Mouse (Mus musculus): ENCODE measurements around the gene Pnp2. TPM values are rescaled to one million over a fixed set of nuclear protein-coding genes. Genes with fewer than 3 reads are reported as not detected.

Gene Pnp2
- polyA plus RNA-seq (2017; shearing (Covaris generic)), result 1 to 10 TPM; 1.6 to 2.0 TPM

GRCm38 (mm10) chr14:50955942-50956508 lies at the start of gene Pnp2:
Pnp2 (plus strand) TSS chr14:50955992.

GRCm38 (mm10) chr14:50924281-50925064 lies 31.3 kb upstream of the Pnp2 start, which contains the start of the genes Osgep and Apex1:
Osgep (minus strand) TSS chr14:50924893.
Apex1 (plus strand) TSS chr14:50924968.

GRCm38 (mm10) chr14:50930754-50931492 lies 24.9 kb upstream of the Pnp2 start, which contains the start of the genes Pip4p1 and Pnp:
Pip4p1 (minus strand) TSS chr14:50930856.
Pnp (plus strand) TSS chr14:50931082.

GRCm38 (mm10) chr14:50943932-50944667 lies 11.7 kb upstream of the Pnp2 start, which contains the start of gene Gm49342:
Gm49342 (plus strand) TSS chr14:50944517.

GRCm38 (mm10) chr14:51007152-51007801 lies 51.5 kb downstream of the Pnp2 start, which contains the start of gene Rnase10:
Rnase10 (plus strand) TSS chr14:51007751.

Other genes starting within 250 kb of the Pnp2 start
- under 1 TPM in 1 of 2 experiments, not detected in 1; 0.36 TPM for gene Olfr748, start 248.6 kb upstream of the Pnp2 start, polyA plus RNA-seq (2017; shearing (Covaris generic))
- not detected for gene Olfr749, start 210.9 kb upstream of the Pnp2 start, polyA plus RNA-seq (2017; shearing (Covaris generic))
- 100 to 1,000 TPM; 103 to 104 TPM for gene Ttc5, start 170.5 kb upstream of the Pnp2 start, polyA plus RNA-seq (2017; shearing (Covaris generic))
- gene Ccnb1ip1, start 148.3 kb upstream of the Pnp2 start, polyA plus RNA-seq (2017; shearing (Covaris generic)), result not detected
- 10 to 100 TPM; 59.8 to 62.3 TPM for gene Parp2, start 148.2 kb upstream of the Pnp2 start, polyA plus RNA-seq (2017; shearing (Covaris generic))
- 10 to 100 TPM; 19.2 to 24.1 TPM for gene Tep1, start 85.4 kb upstream of the Pnp2 start, polyA plus RNA-seq (2017; shearing (Covaris generic))
- under 1 TPM; 0.02 to 0.21 TPM for gene Klhl33, start 58.5 kb upstream of the Pnp2 start, polyA plus RNA-seq (2017; shearing (Covaris generic))
- gene Osgep, start 31.1 kb upstream of the Pnp2 start, polyA plus RNA-seq (2017; shearing (Covaris generic)), result 10 to 100 TPM; 84.6 to 90.7 TPM
- 10 to 100 TPM; 41.2 to 87.4 TPM for gene Apex1, start 31.0 kb upstream of the Pnp2 start, polyA plus RNA-seq (2017; shearing (Covaris generic))
- 10 to 100 TPM; 60.2 to 68.1 TPM for gene Pip4p1, start 25.1 kb upstream of the Pnp2 start, polyA plus RNA-seq (2017; shearing (Covaris generic))
- gene Pnp, start 24.9 kb upstream of the Pnp2 start, polyA plus RNA-seq (2017; shearing (Covaris generic)), result 10 to 100 TPM; 50.8 to 76.6 TPM
- gene Gm49342, start 11.5 kb upstream of the Pnp2 start, polyA plus RNA-seq (2017; shearing (Covaris generic)), result not detected
- under 1 TPM in 1 of 2 experiments, not detected in 1; 0.19 TPM for gene Rnase10, start 51.8 kb downstream of the Pnp2 start, polyA plus RNA-seq (2017; shearing (Covaris generic))
- gene Rnase9, start 85.9 kb downstream of the Pnp2 start, polyA plus RNA-seq (2017; shearing (Covaris generic)), result not detected
- gene Rnase11, start 94.2 kb downstream of the Pnp2 start, polyA plus RNA-seq (2017; shearing (Covaris generic)), result not detected
- under 1 TPM in 1 of 2 experiments, not detected in 1; 0.51 TPM for gene Rnase12, start 101.7 kb downstream of the Pnp2 start, polyA plus RNA-seq (2017; shearing (Covaris generic))
- gene Olfr750, start 118.4 kb downstream of the Pnp2 start, polyA plus RNA-seq (2017; shearing (Covaris generic)), result under 1 TPM in 1 of 2 experiments, not detected in 1; 0.44 TPM
- 10 to 100 TPM in 1 of 2 experiments, 1 to 10 TPM in 1; 9.8 to 25.8 TPM for gene Rnase4, start 135.1 kb downstream of the Pnp2 start, polyA plus RNA-seq (2017; shearing (Covaris generic))
- 1 to 10 TPM in 1 of 2 experiments, under 1 TPM in 1; 0.49 to 8.6 TPM for gene Ang, start 135.2 kb downstream of the Pnp2 start, polyA plus RNA-seq (2017; shearing (Covaris generic))
- not detected for gene Eddm3b, start 158.4 kb downstream of the Pnp2 start, polyA plus RNA-seq (2017; shearing (Covaris generic))
- gene Rnase6, start 167.9 kb downstream of the Pnp2 start, polyA plus RNA-seq (2017; shearing (Covaris generic)), result 1 to 10 TPM; 1.3 to 2.7 TPM
- under 1 TPM in 1 of 2 experiments, not detected in 1; 0.47 TPM for gene Rnase1, start 190.8 kb downstream of the Pnp2 start, polyA plus RNA-seq (2017; shearing (Covaris generic))
- not detected for gene Rnase2b, start 206.3 kb downstream of the Pnp2 start, polyA plus RNA-seq (2017; shearing (Covaris generic))
- not detected for gene Ang2, start 243.2 kb downstream of the Pnp2 start, polyA plus RNA-seq (2017; shearing (Covaris generic))
- not detected for gene Ear14, start 247.4 kb downstream of the Pnp2 start, polyA plus RNA-seq (2017; shearing (Covaris generic))